Mouse (Mus musculus) lung, postnatal 0 days (tissue): Measurements from ENCODE around the gene Prkca. TPM values are rescaled to one million over a fixed set of nuclear protein-coding genes. Genes with fewer than 3 reads are reported as not detected.

ENCODE experiments used
- ATAC-seq: fragments of 200-750 bp; cut with Nextera tagmentation; 2 replicates; pipeline ENCODE4 v1.8.0; 2017; ENCODE audit warnings: moderate library complexity
- DNase-seq: peaks from one replicate; pipeline ENCODE4 v3.0.0-alpha.2; 2016; ENCODE audit warnings: low spot score
- H3K27ac ChIP-seq: fragments of 300-500 bp; sonication (generic); 2 replicates; pipeline ENCODE4 v1.5.1; 2014; ENCODE audit warnings: antibody characterized with exemption, mild to moderate bottlenecking, low read length, mixed read lengths
- H3K27me3 ChIP-seq: fragments of 300-500 bp; sonication (generic); replicated peaks from 2 replicates; pipeline ENCODE4 v1.6.1; 2014; ENCODE audit warnings: low read length, mixed read lengths; ENCODE audit not compliant: insufficient read depth
- H3K36me3 ChIP-seq: fragments of 300-500 bp; sonication (generic); 2 replicates; pipeline ENCODE4 v1.6.1; 2014; ENCODE audit warnings: low read length, mixed read lengths; ENCODE audit not compliant: insufficient read depth
- H3K4me1 ChIP-seq: fragments of 300-500 bp; sonication (generic); 2 replicates; pipeline ENCODE4 v1.6.1; 2014; ENCODE audit warnings: antibody characterized with exemption, low read depth, low read length, mixed read lengths; ENCODE audit not compliant: insufficient read depth
- H3K4me2 ChIP-seq: fragments of 300-500 bp; sonication (generic); replicated peaks from 2 replicates; pipeline ENCODE4 v1.6.1; 2014; ENCODE audit warnings: low read depth, mild to moderate bottlenecking, low read length, moderate library complexity, mixed read lengths
- H3K4me3 ChIP-seq: fragments of 300-500 bp; sonication (generic); 2 replicates; pipeline ENCODE4 v1.5.1; 2014; ENCODE audit warnings: low read depth, low read length
- H3K9ac ChIP-seq: fragments of 300-500 bp; sonication (generic); replicated peaks from 2 replicates; pipeline ENCODE4 v1.6.1; 2014; ENCODE audit warnings: low read depth, mild to moderate bottlenecking
- H3K9me3 ChIP-seq: fragments of 300-500 bp; sonication (generic); 2 replicates; pipeline ENCODE4 v1.6.1; 2016; ENCODE audit warnings: low read length, mixed read lengths
- CTCF ChIP-seq: IDR thresholded peaks from 2 replicates; pipeline ENCODE4 v1.5.1; 2016; ENCODE audit warnings: antibody characterized with exemption, mild to moderate bottlenecking
- EP300 ChIP-seq: IDR thresholded peaks from 2 replicates; pipeline ENCODE4 v1.6.1; 2016; ENCODE audit warnings: antibody characterized with exemption, mild to moderate bottlenecking, control low read depth
- WGBS: fragments of 180-500 bp; shearing (Covaris S2); extraction: QIAGEN DNeasy Blood & Tissue Kit; methylation state at CpG from one replicate; pipeline ENCODE4 v1.1.7; 2014; 5-methylcytosine and 5-hydroxymethylcytosine counted together
- polyA plus RNA-seq: library from polyadenylated mRNA; unstranded; fragments of >200 nt; fragmentation: Nextera tagmentation; extraction: Ambion mirVana; gene quantifications from 2 replicates; pipeline ENCODE4 v1.2.1, GENCODE M21; 2015

Prkca gene
- polyA plus RNA-seq, 1 experiment from 2014 or later: 4.0 TPM

- Histone ChIP-seq H3K9me3 (no peaks in the 10 kb centered on the region), H3K9ac (no peak overlapping the region), H3K27ac (no peak overlapping the region), H3K4me1 (no peaks in the 10 kb centered on the region), H3K4me3 (no peak overlapping the region), H3K27me3 (no peaks in the 10 kb centered on the region), H3K4me2 (no peak overlapping the region), H3K36me3 (no peaks in the 10 kb centered on the region)
- no peak for ATAC-seq
- 87% methylated on average over 6 of the region's 6 CpGs for WGBS
- no peak for DNase-seq
- TF ChIP-seq CTCF: no peak
- no peak for TF ChIP-seq EP300
Measured at GRCm38 (mm10) chr11:108171260-108171659, 172.5 kb downstream of the Prkca start.

- ATAC-seq: no peak
- H3K9me3 ChIP-seq: no peaks in the 10 kb centered on the region
- H3K4me3 ChIP-seq: no peak overlapping the region
- no peak overlapping the region for H3K27ac ChIP-seq
- 70% methylated on average over 3 of the region's 3 CpGs for WGBS
- TF ChIP-seq CTCF: no peak
- no peak for TF ChIP-seq EP300
- H3K36me3 ChIP-seq: no peaks in the 10 kb centered on the region
- H3K4me1 ChIP-seq: no peaks in the 10 kb centered on the region
- DNase-seq: no peak
- H3K4me2 ChIP-seq: no peak overlapping the region
- H3K9ac ChIP-seq: no peak overlapping the region
- H3K27me3 ChIP-seq: no peaks in the 10 kb centered on the region
Measured at GRCm38 (mm10) chr11:108170107-108170506, 173.6 kb downstream of the Prkca start.

GRCm38 (mm10) chr11:108165725-108166124, 178.0 kb downstream of the Prkca start:
- no peak overlapping the region for H3K9ac ChIP-seq
- no peaks in the 10 kb centered on the region for H3K27me3 ChIP-seq
- H3K4me1 ChIP-seq: no peaks in the 10 kb centered on the region
- H3K4me2 ChIP-seq: no peak overlapping the region
- DNase-seq (peak; percentile 78), ATAC-seq (peak; percentile 87)
- no peaks in the 10 kb centered on the region for H3K36me3 ChIP-seq
- no peak for TF ChIP-seq CTCF
- no peak overlapping the region for H3K27ac ChIP-seq
- H3K4me3 ChIP-seq: no peak overlapping the region
- 31% methylated on average over 9 of the region's 9 CpGs for WGBS
- H3K9me3 ChIP-seq: no peaks in the 10 kb centered on the region

- H3K27ac ChIP-seq: no peak overlapping the region
- no peaks in the 10 kb centered on the region for H3K27me3 ChIP-seq
- H3K4me2 ChIP-seq: no peak overlapping the region
- DNase-seq (no peak), ATAC-seq (no peak)
- no peaks in the 10 kb centered on the region for H3K4me1 ChIP-seq
- no peaks in the 10 kb centered on the region for H3K36me3 ChIP-seq
- no peaks in the 10 kb centered on the region for H3K9me3 ChIP-seq
- no peak overlapping the region for H3K4me3 ChIP-seq
- TF ChIP-seq CTCF: no peak
- no peak for TF ChIP-seq EP300
- WGBS: 80% methylated on average over 1 of the region's 1 CpGs
- H3K9ac ChIP-seq: no peak overlapping the region
Measured at GRCm38 (mm10) chr11:108162639-108163038, 181.1 kb downstream of the Prkca start.

- Histone ChIP-seq H3K4me1 (no peaks in the 10 kb centered on the region), H3K9ac (no peak overlapping the region), H3K36me3 (no peaks in the 10 kb centered on the region), H3K27me3 (no peaks in the 10 kb centered on the region), H3K4me3 (no peak overlapping the region), H3K9me3 (no peaks in the 10 kb centered on the region), H3K27ac (no peak overlapping the region), H3K4me2 (no peak overlapping the region)
- 61% methylated on average over 4 of the region's 4 CpGs for WGBS
- no peak for DNase-seq
- no peak for ATAC-seq
- TF ChIP-seq EP300: no peak
- TF ChIP-seq CTCF: no peak
Measured at GRCm38 (mm10) chr11:108162110-108162509, 181.6 kb downstream of the Prkca start.

- H3K27ac ChIP-seq: no peak overlapping the region
- ATAC-seq (no peak), DNase-seq (no peak)
- H3K27me3 ChIP-seq: no peaks in the 10 kb centered on the region
- TF ChIP-seq CTCF: no peak
- no peak for TF ChIP-seq EP300
- no peak overlapping the region for H3K4me3 ChIP-seq
- no peaks in the 10 kb centered on the region for H3K4me1 ChIP-seq
- no peaks in the 10 kb centered on the region for H3K36me3 ChIP-seq
- no peak overlapping the region for H3K9ac ChIP-seq
- no peaks in the 10 kb centered on the region for H3K9me3 ChIP-seq
- WGBS: 69% methylated on average over 7 of the region's 7 CpGs
- no peak overlapping the region for H3K4me2 ChIP-seq
Measured at GRCm38 (mm10) chr11:108160056-108160455, 183.7 kb downstream of the Prkca start.

- Histone ChIP-seq H3K4me2 (no peak overlapping the region), H3K4me1 (no peaks in the 10 kb centered on the region), H3K27me3 (no peaks in the 10 kb centered on the region), H3K9ac (no peak overlapping the region), H3K9me3 (no peaks in the 10 kb centered on the region), H3K4me3 (no peak overlapping the region), H3K27ac (no peak overlapping the region), H3K36me3 (no peaks in the 10 kb centered on the region)
- ATAC-seq (no peak), DNase-seq (no peak)
- TF ChIP-seq EP300 (no peak), CTCF (no peak)
- WGBS: 97% methylated on average over 3 of the region's 3 CpGs
Measured at GRCm38 (mm10) chr11:108158046-108158445, 185.7 kb downstream of the Prkca start.
